Mouse (Mus musculus) brain, embryonic 14.5 days (tissue): ENCODE measurements around the gene Smim22. TPM values are rescaled to one million over a fixed set of nuclear protein-coding genes. Genes with fewer than 3 reads are reported as not detected.

Experiments
- DNase-seq: peaks from one replicate; pipeline ENCODE4 v3.0.0-alpha.2; 2011; ENCODE audit warnings: low read depth
- CTCF ChIP-seq: fragments of 200-500 bp; IDR thresholded peaks from 2 replicates; pipeline ENCODE4 v1.5.1; 2012; ENCODE audit warnings: inconsistent platforms, mild to moderate bottlenecking, moderate library complexity, borderline replicate concordance; ENCODE audit not compliant: insufficient read depth, insufficient read length; ENCODE audit errors: extremely low read depth
- POLR2A ChIP-seq: fragments of 200-500 bp; IDR thresholded peaks from 2 replicates; pipeline ENCODE4 v1.6.1; 2012; ENCODE audit warnings: mild to moderate bottlenecking, inconsistent platforms, borderline replicate concordance; ENCODE audit not compliant: poor library complexity, insufficient read depth, insufficient read length, severe bottlenecking; ENCODE audit errors: extremely low read depth
- polyA plus RNA-seq: library from polyadenylated mRNA; depleted of rRNA; stranded (reverse); fragments of >200 nt; gene quantifications from 2 replicates; pipeline ENCODE4 v1.2.3, GENCODE M21; 2012

Smim22 gene
- polyA plus RNA-seq, 1 experiment: 1.6 TPM

- no peak for DNase-seq
These were observed 4.2 kb downstream of the Smim22 start for GRCm38 (mm10) chr16:5011285-5011684.

DNA sequence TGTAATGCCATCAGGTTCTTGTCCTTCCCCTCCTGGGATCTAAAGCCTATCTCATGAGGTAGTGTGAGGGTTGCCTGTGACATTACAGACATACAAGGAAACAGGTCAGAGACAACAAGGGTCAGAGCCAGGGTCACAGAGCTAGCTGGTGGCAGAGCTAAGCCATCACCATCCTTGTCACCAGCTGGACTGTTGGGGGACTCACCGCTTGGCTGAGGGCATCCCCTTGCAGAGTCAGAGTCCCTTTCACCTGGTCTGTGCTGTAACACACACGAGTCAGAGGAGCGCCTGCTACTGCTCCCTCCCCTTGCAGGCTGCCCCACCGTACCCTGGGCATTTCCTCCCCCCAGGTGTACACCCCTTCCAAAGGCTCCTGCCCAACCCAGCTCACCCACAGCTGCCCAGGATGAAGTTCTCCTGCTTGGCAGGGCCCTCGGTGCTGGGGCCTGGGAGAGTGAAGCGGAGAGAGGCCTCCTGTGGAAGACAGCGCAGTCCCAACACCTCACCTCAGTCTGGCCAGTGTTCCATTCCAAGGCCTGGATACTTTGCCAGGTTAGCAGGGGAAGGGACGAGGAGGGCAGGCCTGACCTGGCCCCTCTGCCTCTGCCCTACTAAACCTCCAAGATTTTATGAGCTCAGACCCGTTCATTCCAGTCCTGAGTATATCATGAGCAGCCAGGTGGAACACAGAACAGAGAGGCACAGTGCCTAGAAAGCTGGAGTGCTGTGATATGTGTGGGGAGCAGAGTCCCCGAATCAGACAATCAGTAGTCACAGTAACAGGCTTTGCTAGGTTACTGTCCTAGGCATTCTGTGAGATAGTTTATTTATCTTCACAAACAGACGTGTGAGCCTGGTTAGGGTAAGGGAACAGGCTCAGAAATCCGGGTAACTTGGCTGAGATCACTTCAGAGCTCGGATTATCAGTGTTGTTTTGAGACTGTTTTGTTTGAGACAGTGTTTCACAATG lies 5.2 kb downstream of the Smim22 start:
- no peak for TF ChIP-seq CTCF
- no peak for TF ChIP-seq POLR2A
- peak; percentile 7 for DNase-seq

More at GRCm38 (mm10) chr16:5011285-5011684, 4.2 kb downstream of the Smim22 start:
- TF ChIP-seq POLR2A (no peak), CTCF (no peak)

GRCm38 (mm10) chr16:5013054-5013838 lies 6.2 kb downstream of the Smim22 start, which contains the start of gene Rogdi:
Rogdi (minus strand) TSS chr16:5013553.
- peak; percentile 100 for DNase-seq
- TF ChIP-seq CTCF (peak; percentile 19; the same call in 1 of the 2 replicates), POLR2A (peak; percentile 62)

- no peak for DNase-seq
- TF ChIP-seq POLR2A: no peak
These were observed 7.5 kb downstream of the Smim22 start for GRCm38 (mm10) chr16:5014578-5014977.

DNA sequence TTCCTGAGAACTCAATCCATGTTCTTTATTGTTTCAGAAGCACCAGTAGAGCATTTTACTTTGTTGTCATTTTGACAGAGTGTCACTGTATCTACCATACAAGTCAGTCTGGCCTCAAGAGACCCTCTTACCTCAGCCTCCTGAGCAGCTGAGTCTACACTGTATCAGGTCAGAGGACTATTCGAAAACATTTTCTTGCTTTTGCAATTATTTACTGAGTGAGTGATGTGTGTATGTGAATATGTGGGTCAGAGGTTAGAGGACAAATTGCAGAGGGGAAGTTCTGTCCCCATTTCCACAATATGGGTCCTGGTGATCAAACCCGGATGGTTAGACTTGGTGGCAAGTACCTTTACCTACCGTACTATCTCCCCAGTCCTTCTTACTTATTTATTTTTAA lies 16.9 kb downstream of the Smim22 start:
- DNase-seq: no peak
- TF ChIP-seq POLR2A (no peak), CTCF (no peak)

DNA sequence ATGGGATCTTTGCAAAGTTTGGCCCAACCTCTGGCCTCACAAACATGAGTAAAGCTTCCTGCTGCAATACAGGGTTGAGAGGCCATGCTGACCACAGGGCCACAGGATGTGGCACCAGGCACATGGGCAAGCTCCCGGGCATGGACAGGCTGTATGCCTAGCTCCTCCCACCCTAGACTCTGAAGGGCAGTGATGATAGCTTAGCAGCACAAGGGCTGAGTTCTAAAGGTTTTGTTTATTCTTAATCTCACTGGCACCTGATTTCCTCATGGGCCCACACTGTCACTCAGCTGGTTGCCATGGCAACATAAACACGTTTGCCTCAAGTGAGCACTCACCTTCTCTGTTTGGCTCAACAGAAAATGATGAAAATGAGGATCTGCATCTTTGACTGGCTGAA lies 22.8 kb downstream of the Smim22 start:
- TF ChIP-seq POLR2A (no peak), CTCF (no peak)
- no peak for DNase-seq

DNA sequence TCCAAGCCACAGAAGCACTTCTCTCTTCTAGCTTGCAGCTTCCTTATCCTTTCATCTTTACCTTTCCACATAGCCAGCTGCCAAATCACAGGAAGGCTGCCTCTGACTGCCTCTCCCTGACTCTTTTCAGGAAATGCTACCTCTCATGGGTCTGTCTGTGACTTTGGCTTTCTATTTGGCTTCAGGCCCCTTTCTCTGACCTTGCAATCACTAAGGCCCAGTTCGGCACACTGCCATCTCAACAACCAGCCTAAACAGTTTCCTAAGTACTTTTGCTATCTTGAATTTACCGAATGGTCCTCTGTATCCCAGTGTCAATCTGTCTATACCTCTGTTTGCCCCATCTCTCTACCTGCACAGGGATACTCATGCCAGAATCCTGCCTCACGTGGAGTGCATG lies 28.5 kb downstream of the Smim22 start:
- no peak for DNase-seq
- no peak for TF ChIP-seq CTCF
- no peak for TF ChIP-seq POLR2A

- no peak for DNase-seq
- no peak for TF ChIP-seq POLR2A
- TF ChIP-seq CTCF: no peak
These were observed 29.7 kb downstream of the Smim22 start for GRCm38 (mm10) chr16:5036649-5037234.

DNA sequence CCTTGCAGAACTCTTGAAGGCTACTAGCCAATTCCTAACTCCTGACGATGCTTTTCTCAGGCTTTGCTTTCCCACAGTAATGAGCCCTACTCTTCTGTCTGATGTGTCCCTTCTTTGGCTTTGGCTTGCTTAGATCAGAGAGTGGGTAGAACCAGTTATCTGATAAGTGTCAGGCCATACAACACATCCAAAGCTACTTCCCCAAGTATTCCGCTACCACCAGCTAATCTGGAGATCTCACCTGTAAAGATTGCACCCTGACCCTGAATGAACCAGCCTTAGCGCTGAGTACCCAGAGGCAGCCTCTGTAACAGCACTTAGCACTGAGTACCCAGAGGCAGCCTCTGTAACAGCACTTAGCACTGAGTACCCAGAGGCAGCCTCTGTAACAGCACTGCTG lies 38.2 kb downstream of the Smim22 start:
- no peak for TF ChIP-seq POLR2A
- TF ChIP-seq CTCF: no peak
- DNase-seq: no peak

- DNase-seq: no peak
- TF ChIP-seq POLR2A (no peak), CTCF (no peak)
These were observed 42.2 kb downstream of the Smim22 start for GRCm38 (mm10) chr16:5049182-5049773.

- peak; percentile 100 for DNase-seq
These were observed 42.7 kb downstream of the Smim22 start, which contains the start of the genes Glyr1 and Ubn1 for GRCm38 (mm10) chr16:5049774-5050234. Glyr1 (minus strand) TSS chr16:5049863. Ubn1 (plus strand) TSS chr16:5050057.

More at GRCm38 (mm10) chr16:5049774-5050234, 42.7 kb downstream of the Smim22 start, which contains the start of the genes Glyr1 and Ubn1:
- TF ChIP-seq CTCF (no peak), POLR2A (peak; percentile 52; the same call in 1 of the 2 replicates)
